Mouse (Mus musculus) MN1 (cell line): ENCODE data around the gene Nav2.

Source experiments
- DNase-seq: peaks from one replicate; pipeline ENCODE4 v3.0.0-alpha.2; 2016; ENCODE audit warnings: low spot score

Nav2 gene

GRCm38 (mm10) chr7:49159646-49160555 is 251.4 kb downstream of the Nav2 start:
- DNase-seq, result no peak

GRCm38 (mm10) chr7:49162079-49162478 is 253.6 kb downstream of the Nav2 start:
- no peak for DNase-seq

- DNase-seq, result no peak
Observed at GRCm38 (mm10) chr7:49163789-49164188, 255.3 kb downstream of the Nav2 start.

- no peak for DNase-seq
Observed at GRCm38 (mm10) chr7:49164868-49165267, 256.4 kb downstream of the Nav2 start.

- DNase-seq, result no peak
Observed at GRCm38 (mm10) chr7:49172926-49173325, 264.4 kb downstream of the Nav2 start.

- no peak for DNase-seq
Observed at GRCm38 (mm10) chr7:49175784-49176409, 267.4 kb downstream of the Nav2 start.

GRCm38 (mm10) chr7:49176590-49177201 is 268.2 kb downstream of the Nav2 start:
- DNase-seq, result no peak

GRCm38 (mm10) chr7:49178217-49178616 is 269.7 kb downstream of the Nav2 start:
- no peak for DNase-seq

- DNase-seq, result no peak
Observed at GRCm38 (mm10) chr7:49181010-49181409, 272.5 kb downstream of the Nav2 start.

- no peak for DNase-seq
Observed at GRCm38 (mm10) chr7:49182427-49182826, 273.9 kb downstream of the Nav2 start.

- no peak for DNase-seq
Observed at GRCm38 (mm10) chr7:49183696-49184095, 275.2 kb downstream of the Nav2 start.

GRCm38 (mm10) chr7:49185991-49186390 is 277.5 kb downstream of the Nav2 start:
- no peak for DNase-seq

- no peak for DNase-seq
Observed at GRCm38 (mm10) chr7:49189364-49189763, 280.8 kb downstream of the Nav2 start.

- no peak for DNase-seq
Observed at GRCm38 (mm10) chr7:49190231-49190985, 281.9 kb downstream of the Nav2 start.

- no peak for DNase-seq
Observed at GRCm38 (mm10) chr7:49191081-49191678, 282.7 kb downstream of the Nav2 start.

GRCm38 (mm10) chr7:49192061-49192695 is 283.7 kb downstream of the Nav2 start:
- no peak for DNase-seq

GRCm38 (mm10) chr7:49195711-49196147 is 287.2 kb downstream of the Nav2 start:
- DNase-seq, result no peak

- DNase-seq, result no peak
Observed at GRCm38 (mm10) chr7:49199366-49199765, 290.9 kb downstream of the Nav2 start.

GRCm38 (mm10) chr7:49200270-49200669 is 291.8 kb downstream of the Nav2 start:
- DNase-seq, result no peak

GRCm38 (mm10) chr7:49202971-49203370 is 294.5 kb downstream of the Nav2 start:
- DNase-seq, result no peak

GRCm38 (mm10) chr7:49204856-49205255 is 296.3 kb downstream of the Nav2 start:
- no peak for DNase-seq
